Mouse (Mus musculus): Measurements from ENCODE around the gene Aars2.
A peak's percentile ranks its signal among the peaks of the same experiment; 100 is the strongest.

DNA sequence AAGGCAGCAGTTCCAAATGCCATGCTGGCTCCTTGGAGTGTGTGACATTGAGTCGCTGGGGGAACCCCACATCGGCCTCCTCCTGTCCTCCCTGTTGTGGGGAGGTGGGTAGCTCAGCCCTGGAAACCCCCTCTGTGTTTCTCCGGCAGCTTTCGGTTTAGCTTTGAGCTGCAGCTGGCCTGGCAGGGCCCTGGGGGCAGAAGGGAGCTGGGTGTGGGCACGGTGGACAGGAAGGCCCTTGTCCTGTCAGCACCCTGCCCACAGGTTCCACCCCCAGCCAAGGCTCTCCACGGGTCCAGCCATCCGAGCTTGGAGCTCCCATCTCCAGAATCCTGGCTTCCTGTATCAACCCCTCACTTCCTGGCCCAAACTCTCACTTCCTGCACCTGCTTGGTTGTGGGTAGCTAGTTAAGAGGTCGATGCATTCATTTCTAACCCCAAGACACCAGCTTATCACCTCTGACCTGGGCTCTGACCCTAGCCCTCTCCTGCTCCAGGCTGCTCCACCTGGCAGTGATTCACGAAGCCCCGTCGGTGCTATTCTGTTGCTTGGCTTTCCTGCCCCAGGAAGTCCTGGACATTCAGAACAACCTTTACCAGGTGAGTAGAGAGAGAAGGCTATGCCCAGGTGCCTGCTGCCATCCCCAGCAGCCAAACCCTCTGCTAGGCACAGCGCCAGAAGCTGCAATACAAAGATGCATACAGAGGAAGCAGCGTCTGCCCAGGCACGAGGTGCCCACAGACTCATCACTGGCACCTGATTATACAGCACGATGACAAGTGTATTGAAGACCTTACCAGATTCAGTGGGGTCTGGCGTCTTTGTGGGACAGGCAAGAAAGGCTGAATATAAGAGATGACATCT, 51.6 kb downstream of the Aars2 start:
- no peak for TF ChIP-seq CTCF (IDR thresholded peaks at IDR 0.05; ENCODE audit: borderline replicate concordance, control insufficient read depth, extremely low read depth, insufficient read depth, low read length, poor library complexity)
- TF ChIP-seq POLR2A (IDR thresholded peaks at IDR 0.05; ENCODE audit: control insufficient read depth, extremely low read depth, insufficient read depth, low read length, poor library complexity), result peak; percentile 39; the same call in 1 of the 2 replicates
